Mouse (Mus musculus) spleen, adult 2 months (tissue): Measurements from ENCODE around the gene Selenos.

Source experiments
- CTCF ChIP-seq: fragments of 200-500 bp; IDR thresholded peaks from 2 replicates; pipeline ENCODE4 v1.5.1; 2011; ENCODE audit warnings: mild to moderate bottlenecking, inconsistent platforms; ENCODE audit not compliant: insufficient read depth, insufficient read length, insufficient replicate concordance; ENCODE audit errors: extremely low read depth
- POLR2A ChIP-seq: fragments of 200-500 bp; IDR thresholded peaks from 2 replicates; pipeline ENCODE4 v1.6.1; 2011; ENCODE audit warnings: low read depth, low read length, inconsistent platforms

GRCm38 (mm10) chr7:66083757-66084156 lies 4.3 kb downstream of the Selenos start:
- TF ChIP-seq POLR2A (no peak), CTCF (no peak)
